Mouse (Mus musculus): ENCODE results near the gene Gm8246. TPM values are rescaled to one million over a fixed set of nuclear protein-coding genes. Genes with fewer than 3 reads are reported as not detected.

Gm8246 gene
- polyA plus RNA-seq (2015; fragmentation: Nextera tagmentation; extraction: Ambion mirVana) = not detected in 2 replicates

DNA sequence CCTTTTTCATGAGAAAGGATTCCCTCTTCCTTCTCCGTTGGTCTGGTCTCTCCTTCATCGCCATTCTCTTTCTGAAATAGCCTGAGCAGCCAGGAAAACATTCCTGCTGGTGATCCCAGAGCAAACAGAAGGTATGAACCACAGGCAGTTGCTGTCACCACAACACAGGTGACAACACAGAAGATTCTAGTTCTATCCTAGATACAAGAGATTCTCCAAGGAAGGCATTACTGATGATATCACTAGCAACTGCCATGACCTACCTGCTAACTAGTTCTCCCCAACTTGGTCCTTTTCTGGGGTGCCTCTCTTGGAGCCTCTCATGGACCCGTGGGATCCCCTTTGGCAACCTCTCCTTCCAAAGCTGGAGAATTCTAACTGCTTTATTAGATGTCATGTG lies at the start of gene Gm8246:
Gm8246 (minus strand) TSS at position 101 of the 400 bp plus-strand sequence.

DNA sequence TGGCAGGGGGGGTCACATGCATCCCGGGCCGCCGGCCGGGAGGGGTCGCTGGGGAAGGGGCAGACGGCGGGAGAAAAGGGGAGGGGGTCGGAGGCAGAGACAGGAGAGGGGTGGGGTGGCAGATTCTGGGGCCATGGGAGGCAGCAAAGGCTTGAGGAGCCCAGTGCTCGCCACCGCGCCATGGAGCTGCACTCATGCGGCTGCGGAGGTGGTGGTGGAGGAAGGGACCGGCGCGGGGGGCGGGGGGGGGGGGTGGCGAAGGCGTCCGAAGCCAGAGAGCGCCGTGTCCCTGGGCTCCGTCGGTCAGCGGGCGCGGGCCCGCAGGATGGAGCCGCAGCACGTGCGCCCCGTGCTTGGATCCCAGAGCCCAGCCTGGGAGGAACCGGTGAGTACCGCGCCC lies 23.7 kb upstream of the Gm8246 start, which contains the start of gene Gm3488:
Gm3488 (plus strand) TSS at position 301 of the 400 bp plus-strand sequence.

DNA sequence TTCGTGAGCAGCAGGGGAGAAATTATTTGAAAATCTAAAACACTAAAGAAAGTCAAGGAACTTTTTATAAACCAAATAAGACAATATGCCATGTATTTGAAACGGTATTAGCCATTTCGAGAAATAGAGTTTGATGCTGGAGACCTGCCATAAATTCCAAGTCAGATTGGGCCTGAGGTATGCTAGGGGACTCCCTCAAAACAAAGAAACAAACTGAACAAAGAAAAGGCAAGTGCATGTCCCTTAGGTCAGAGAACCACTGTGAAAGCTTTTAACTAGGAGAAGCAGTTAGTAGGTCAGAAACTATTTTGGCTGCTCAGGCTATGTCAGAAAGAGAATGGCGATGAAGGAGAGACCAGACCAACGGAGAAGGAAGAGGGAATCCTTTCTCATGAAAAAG lies 6.3 kb upstream of the Gm8246 start, which contains the start of gene Gm3187:
Gm3187 (plus strand) TSS at position 301 of the 400 bp plus-strand sequence.

DNA sequence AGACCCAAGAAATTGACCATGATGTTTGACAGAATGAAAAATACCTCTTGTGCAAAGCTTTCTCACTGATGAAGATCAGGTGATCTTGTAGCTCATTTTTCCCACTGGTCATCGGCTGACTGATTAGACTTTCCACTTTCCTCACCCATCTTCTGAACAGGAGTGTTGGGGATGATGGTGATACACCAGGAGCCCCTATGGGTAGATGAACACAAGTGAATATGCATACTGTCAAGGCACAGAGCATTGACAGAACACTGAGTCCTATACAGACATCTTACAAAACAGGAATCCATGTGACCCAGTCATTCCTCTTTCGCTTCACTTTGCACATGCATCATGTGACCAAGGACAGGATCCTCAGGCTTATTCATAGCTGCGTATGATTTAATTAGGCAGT lies 22.3 kb downstream of the Gm8246 start, which contains the start of gene Gm3194:
Gm3194 (minus strand) TSS at position 101 of the 400 bp plus-strand sequence.

Other genes with a start within 250 kb of the Gm8246 start
- gene Gm3526, start 217.2 kb downstream of the Gm8246 start, polyA plus RNA-seq (2015; fragmentation: Nextera tagmentation; extraction: Ambion mirVana) = not detected in 2 replicates
- not detected in 2 replicates for gene Gm3542, start 142.9 kb downstream of the Gm8246 start, polyA plus RNA-seq (2015; fragmentation: Nextera tagmentation; extraction: Ambion mirVana)
- gene Gm3500, start 88.8 kb downstream of the Gm8246 start, polyA plus RNA-seq (2015; fragmentation: Nextera tagmentation; extraction: Ambion mirVana) = 0.11 TPM in 1 of 2 replicates, not detected in the other
- gene Gm3194, start 22.4 kb downstream of the Gm8246 start, polyA plus RNA-seq (2015; fragmentation: Nextera tagmentation; extraction: Ambion mirVana) = 0.13 TPM in 1 of 2 replicates, not detected in the other
- not detected in 2 replicates for gene Gm3187, start 6.4 kb upstream of the Gm8246 start, polyA plus RNA-seq (2015; fragmentation: Nextera tagmentation; extraction: Ambion mirVana)
- 0.12 and 0.24 TPM in 2 replicates for gene Gm3488, start 23.8 kb upstream of the Gm8246 start, polyA plus RNA-seq (2015; fragmentation: Nextera tagmentation; extraction: Ambion mirVana)
- gene Gm3532, start 60.7 kb upstream of the Gm8246 start, polyA plus RNA-seq (2015; fragmentation: Nextera tagmentation; extraction: Ambion mirVana) = not detected in 2 replicates
- not detected in 2 replicates for gene Gm8265, start 155.2 kb upstream of the Gm8246 start, polyA plus RNA-seq (2015; fragmentation: Nextera tagmentation; extraction: Ambion mirVana)
- gene Gm9603, start 209.6 kb upstream of the Gm8246 start, polyA plus RNA-seq (2015; fragmentation: Nextera tagmentation; extraction: Ambion mirVana) = not detected in 2 replicates

Measured in spleen, postnatal 0 days (tissue).